ENCODE assay signal across 23 mouse cellular contexts in genomic region chr5:77381283-77381682, GRCm38 (mm10). TPM values are rescaled to one million over a fixed set of nuclear protein-coding genes. Genes with fewer than 3 reads are reported as not detected.
DNase-seq lines count a peak whose midpoint lies in the region; ATAC-seq and TF ChIP-seq lines count a peak whose summit lies in the region.
"Had no signal": no experiment of that assay in that cellular context is flagged by ENCODE, and none has a peak within 500 bp of the region (broad histone marks: within the 10 kb centered on the region; RNA-seq: fewer than 3 reads in every experiment).

No protein-coding gene starts in this region.

- no peak overlapping the region for H3K4me2 ChIP-seq in kidney, embryonic 16.5 days (replicated peaks; ENCODE audit: low read depth, low read length)
- no peak overlapping the region for H3K4me2 ChIP-seq in kidney, embryonic 14.5 days (replicated peaks; ENCODE audit: low read depth, low read length)
- H3K4me2 ChIP-seq in heart, embryonic 12.5 days = no peak overlapping the region
- H3K4me2 ChIP-seq: forebrain, embryonic 13.5 days; heart, embryonic 13.5 days; hindbrain, embryonic 14.5 days had no signal

- peaks cover 53% of the 10 kb centered on the region for H3K4me1 ChIP-seq in kidney, adult 2 months (ENCODE audit: control insufficient read depth, insufficient read depth, low read length)
- H3K4me1 ChIP-seq in kidney, embryonic 16.5 days (ENCODE audit: insufficient read depth, low read length) = peaks cover 57% of the 10 kb centered on the region
- peaks cover 29% of the 10 kb centered on the region for H3K4me1 ChIP-seq in kidney, embryonic 14.5 days (ENCODE audit: control insufficient read depth, insufficient read depth, low read length)
- H3K4me1 ChIP-seq in heart, embryonic 12.5 days (replicated peaks) = peaks cover 15% of the 10 kb centered on the region
- H3K4me1 ChIP-seq: forebrain, embryonic 13.5 days had no signal

- peak overlapping the region; percentile 91 for H3K27ac ChIP-seq in kidney, adult 2 months (ENCODE audit: insufficient read depth, low read depth, low read length)
- peak overlapping the region; percentile 61; the same call in 1 of the 2 replicates for H3K27ac ChIP-seq in kidney, embryonic 16.5 days (ENCODE audit: low read length)
- H3K27ac ChIP-seq in kidney, embryonic 14.5 days (ENCODE audit: low read depth, low read length) = no peak overlapping the region
- H3K27ac ChIP-seq in heart, embryonic 12.5 days (ENCODE audit: poor library complexity, severe bottlenecking) = no peak overlapping the region
- H3K27ac ChIP-seq: forebrain, embryonic 10.5 days; forebrain, embryonic 13.5 days; heart, embryonic 13.5 days; hindbrain, embryonic 14.5 days; hindbrain, postnatal 0 days had no signal

- TF ChIP-seq CTCF in kidney, adult 2 months (conservative IDR thresholded peaks at IDR 0.05; ENCODE audit: insufficient read depth, insufficient read length, low read depth, low read length) = no peak

- DNase-seq in kidney, adult 2 months = peak; percentile 73
- no peak for DNase-seq in kidney, postnatal 25 days
- peak; percentile 51 for DNase-seq in adipocyte (ENCODE audit: low spot score)
- DNase-seq: adrenal gland, postnatal 10 days; adrenal gland, postnatal 36 days; cerebellum, adult 18-20 months; cerebellum, adult 9-10 months; cerebellum, postnatal 14 days; gastrocnemius, postnatal 14 days; heart, adult 18-20 months; heart, postnatal 14 days; heart, postnatal 4 days had no signal

- WGBS in kidney, adult 2 months = 26% methylated on average over 7 of the region's 7 CpGs
- whole genome bisulfite sequencing in kidney, embryonic 16.5 days = 68% methylated on average over 7 of the region's 7 CpGs
- WGBS in kidney, embryonic 14.5 days = 76% methylated on average over 7 of the region's 7 CpGs
- WGBS in heart, embryonic 12.5 days = 85% methylated on average over 7 of the region's 7 CpGs

- ATAC-seq in kidney, embryonic 16.5 days (ENCODE audit: low FRiP score, low TSS enrichment) = no peak
- no peak for ATAC-seq in kidney, embryonic 14.5 days (ENCODE audit: low FRiP score, low TSS enrichment)
- no peak for ATAC-seq in heart, embryonic 12.5 days (ENCODE audit: insufficient number of reproducible peaks, low FRiP score)
- ATAC-seq: activated CD4-positive, CD25-positive, alpha-beta regulatory T cell, adult 4 months; CD4-positive, CD25-positive, alpha-beta regulatory T cell, adult 4 months; forebrain, embryonic 13.5 days; forebrain, embryonic 16.5 days; hindbrain, postnatal 0 days had no signal

- no peaks in the 10 kb centered on the region for H3K9me3 ChIP-seq in kidney, embryonic 16.5 days (ENCODE audit: low read length)
- H3K9me3 ChIP-seq in kidney, embryonic 14.5 days (ENCODE audit: control insufficient read depth, low read length) = no peaks in the 10 kb centered on the region
- H3K9me3 ChIP-seq in heart, embryonic 12.5 days (replicated peaks) = no peaks in the 10 kb centered on the region
- H3K9me3 ChIP-seq: forebrain, embryonic 10.5 days; forebrain, embryonic 13.5 days; heart, embryonic 13.5 days had no signal

- TF ChIP-seq POLR2A in kidney, adult 2 months (IDR thresholded peaks at IDR 0.05; ENCODE audit: low read depth, low read length) = no peak

- no peak overlapping the region for H3K4me3 ChIP-seq in kidney, adult 2 months (ENCODE audit: insufficient read depth, low read depth, low read length)
- no peak overlapping the region for H3K4me3 ChIP-seq in kidney, embryonic 16.5 days (ENCODE audit: low read length)
- H3K4me3 ChIP-seq in kidney, embryonic 14.5 days (ENCODE audit: low read length) = no peak overlapping the region
- H3K4me3 ChIP-seq in heart, embryonic 12.5 days = no peak overlapping the region
- H3K4me3 ChIP-seq: forebrain, embryonic 10.5 days; forebrain, embryonic 13.5 days; heart, embryonic 13.5 days had no signal

- no peak overlapping the region for H3K9ac ChIP-seq in kidney, embryonic 16.5 days (replicated peaks; ENCODE audit: low read length)
- H3K9ac ChIP-seq in kidney, embryonic 14.5 days (ENCODE audit: low read depth, low read length) = no peak overlapping the region
- H3K9ac ChIP-seq in heart, embryonic 12.5 days = no peak overlapping the region
- H3K9ac ChIP-seq: forebrain, embryonic 13.5 days; heart, embryonic 13.5 days; hindbrain, embryonic 14.5 days had no signal

- H3K27me3 ChIP-seq in kidney, adult 2 months (replicated peaks; ENCODE audit: control insufficient read depth, insufficient read depth, low read length) = no peaks in the 10 kb centered on the region
- no peaks in the 10 kb centered on the region for H3K27me3 ChIP-seq in kidney, embryonic 16.5 days (ENCODE audit: insufficient read depth, low read length)
- H3K27me3 ChIP-seq in kidney, embryonic 14.5 days (ENCODE audit: control insufficient read depth, insufficient read depth, low read length) = no peaks in the 10 kb centered on the region
- no peaks in the 10 kb centered on the region; the same call in 1 of the 2 replicates for H3K27me3 ChIP-seq in heart, embryonic 12.5 days (replicated peaks)
- H3K27me3 ChIP-seq: forebrain, embryonic 13.5 days; heart, embryonic 13.5 days had no signal

- H3K36me3 ChIP-seq in kidney, adult 2 months (ENCODE audit: control insufficient read depth, insufficient read depth, low read length) = no peaks in the 10 kb centered on the region
- no peaks in the 10 kb centered on the region for H3K36me3 ChIP-seq in kidney, embryonic 16.5 days (ENCODE audit: insufficient read depth, low read length)
- H3K36me3 ChIP-seq in kidney, embryonic 14.5 days (ENCODE audit: control insufficient read depth, insufficient read depth, low read length) = no peaks in the 10 kb centered on the region
- H3K36me3 ChIP-seq in heart, embryonic 12.5 days = no peaks in the 10 kb centered on the region
- H3K36me3 ChIP-seq: forebrain, embryonic 10.5 days; heart, embryonic 13.5 days had no signal

RNA-seq across cellular contexts. Expression of gene Igfbp7, which starts 26.6 kb away (rescaled TPM):
- 4,855 and 6,899 TPM in 2 replicates for polyA plus RNA-seq in kidney, adult 2 months (2012; rRNA removed)
- 455 and 475 TPM in 2 replicates for polyA plus RNA-seq in kidney, embryonic 16.5 days (2015; fragmentation: Nextera tagmentation; extraction: Ambion mirVana)
- polyA plus RNA-seq in kidney, embryonic 14.5 days (2014; fragmentation: Nextera tagmentation; extraction: Ambion mirVana) = 250 and 252 TPM in 2 replicates
- 38.3 and 39.9 TPM in 2 replicates for polyA plus RNA-seq in heart, embryonic 12.5 days (2016; fragmentation: Nextera tagmentation; extraction: Ambion mirVana)

Comparison
In these comparisons a context has a peak if more than half of its experiments do, and no peak if none do; other contexts are left out.
1. DNase-seq: peak in kidney, adult 2 months (single experiment) and adipocyte (single experiment); none in kidney, postnatal 25 days (0 of 2).
2. H3K27ac ChIP-seq: peak in kidney, adult 2 months (single experiment) and kidney, embryonic 16.5 days (single experiment); none in kidney, embryonic 14.5 days (single experiment) and heart, embryonic 12.5 days (single experiment).
3. RNA of gene Igfbp7, which starts 26.6 kb away (polyA plus RNA-seq): 4,855 to 6,899 TPM in kidney, adult 2 months; 455 to 475 TPM in kidney, embryonic 16.5 days, 250 to 252 TPM in kidney, embryonic 14.5 days and 38.3 to 39.9 TPM in heart, embryonic 12.5 days; every median in the first group is over 10 times any median in the second.